Mouse (Mus musculus) lung, postnatal 0 days (tissue): ENCODE data around the gene Ppp1r10. TPM values are rescaled to one million over a fixed set of nuclear protein-coding genes. Genes with fewer than 3 reads are reported as not detected.
"Not testable (repeated sequence)": the region's sequence is repeated elsewhere in the genome, so short reads cannot be mapped to it uniquely, and the experiment has no call there.

Experiments used
- ATAC-seq: fragments of 200-750 bp; cut with Nextera tagmentation; 2 replicates; pipeline ENCODE4 v1.8.0; 2017; ENCODE audit warnings: moderate library complexity
- DNase-seq: peaks from one replicate; pipeline ENCODE4 v3.0.0-alpha.2; 2016; ENCODE audit warnings: low spot score
- H3K27ac ChIP-seq: fragments of 300-500 bp; sonication (generic); 2 replicates; pipeline ENCODE4 v1.5.1; 2014; ENCODE audit warnings: antibody characterized with exemption, mild to moderate bottlenecking, low read length, mixed read lengths
- H3K27me3 ChIP-seq: fragments of 300-500 bp; sonication (generic); replicated peaks from 2 replicates; pipeline ENCODE4 v1.6.1; 2014; ENCODE audit warnings: low read length, mixed read lengths; ENCODE audit not compliant: insufficient read depth
- H3K36me3 ChIP-seq: fragments of 300-500 bp; sonication (generic); 2 replicates; pipeline ENCODE4 v1.6.1; 2014; ENCODE audit warnings: low read length, mixed read lengths; ENCODE audit not compliant: insufficient read depth
- H3K4me1 ChIP-seq: fragments of 300-500 bp; sonication (generic); 2 replicates; pipeline ENCODE4 v1.6.1; 2014; ENCODE audit warnings: antibody characterized with exemption, low read depth, low read length, mixed read lengths; ENCODE audit not compliant: insufficient read depth
- H3K4me2 ChIP-seq: fragments of 300-500 bp; sonication (generic); replicated peaks from 2 replicates; pipeline ENCODE4 v1.6.1; 2014; ENCODE audit warnings: low read depth, mild to moderate bottlenecking, low read length, moderate library complexity, mixed read lengths
- H3K4me3 ChIP-seq: fragments of 300-500 bp; sonication (generic); 2 replicates; pipeline ENCODE4 v1.5.1; 2014; ENCODE audit warnings: low read depth, low read length
- H3K9ac ChIP-seq: fragments of 300-500 bp; sonication (generic); replicated peaks from 2 replicates; pipeline ENCODE4 v1.6.1; 2014; ENCODE audit warnings: low read depth, mild to moderate bottlenecking
- H3K9me3 ChIP-seq: fragments of 300-500 bp; sonication (generic); 2 replicates; pipeline ENCODE4 v1.6.1; 2016; ENCODE audit warnings: low read length, mixed read lengths
- CTCF ChIP-seq: IDR thresholded peaks from 2 replicates; pipeline ENCODE4 v1.5.1; 2016; ENCODE audit warnings: antibody characterized with exemption, mild to moderate bottlenecking
- EP300 ChIP-seq: IDR thresholded peaks from 2 replicates; pipeline ENCODE4 v1.6.1; 2016; ENCODE audit warnings: antibody characterized with exemption, mild to moderate bottlenecking, control low read depth
- WGBS: fragments of 180-500 bp; shearing (Covaris S2); extraction: QIAGEN DNeasy Blood & Tissue Kit; methylation state at CpG from one replicate; pipeline ENCODE4 v1.1.7; 2014; 5-methylcytosine and 5-hydroxymethylcytosine counted together
- polyA plus RNA-seq: library from polyadenylated mRNA; unstranded; fragments of >200 nt; fragmentation: Nextera tagmentation; extraction: Ambion mirVana; gene quantifications from 2 replicates; pipeline ENCODE4 v1.2.1, GENCODE M21; 2015

Gene Ppp1r10
- polyA plus RNA-seq, 1 experiment from 2014 or later, result 23.5 TPM

GRCm38 (mm10) chr17:35939108-35939507, 22.9 kb downstream of the Ppp1r10 start:
- 17% methylated on average over 2 of the region's 2 CpGs for WGBS
- Histone ChIP-seq H3K4me2 (no peak overlapping the region), H3K4me1 (no peaks in the 10 kb centered on the region), H3K9me3 (no peaks in the 10 kb centered on the region), H3K27me3 (no peaks in the 10 kb centered on the region), H3K4me3 (no peak overlapping the region), H3K27ac (no peak overlapping the region), H3K36me3 (no peaks in the 10 kb centered on the region), H3K9ac (no peak overlapping the region)
- DNase-seq (no peak), ATAC-seq (no peak)
- TF ChIP-seq CTCF (no peak), EP300 (no peak)

- H3K27me3 ChIP-seq, result no peaks in the 10 kb centered on the region
- no peaks in the 10 kb centered on the region for H3K36me3 ChIP-seq
- no peak overlapping the region for H3K4me3 ChIP-seq
- DNase-seq (no peak), ATAC-seq (no peak)
- H3K27ac ChIP-seq, result no peak overlapping the region
- no peak overlapping the region for H3K4me2 ChIP-seq
- H3K4me1 ChIP-seq, result no peaks in the 10 kb centered on the region
- WGBS, result 52% methylated on average over 1 of the region's 1 CpGs
- no peaks in the 10 kb centered on the region for H3K9me3 ChIP-seq
- H3K9ac ChIP-seq, result no peak overlapping the region
- no peak for TF ChIP-seq CTCF
- TF ChIP-seq EP300, result no peak
These were observed 23.7 kb downstream of the Ppp1r10 start for GRCm38 (mm10) chr17:35939941-35940340.

GRCm38 (mm10) chr17:35950946-35951345, 34.7 kb downstream of the Ppp1r10 start:
- not testable (repeated sequence) for H3K27ac ChIP-seq, H3K36me3 ChIP-seq, H3K9ac ChIP-seq, H3K27me3 ChIP-seq, H3K9me3 ChIP-seq, H3K4me1 ChIP-seq, DNase-seq, H3K4me3 ChIP-seq, ATAC-seq, H3K4me2 ChIP-seq

GRCm38 (mm10) chr17:35952559-35952958, 36.3 kb downstream of the Ppp1r10 start:
- WGBS, result 82% methylated on average over 2 of the region's 3 CpGs
- H3K27me3 ChIP-seq, H3K9ac ChIP-seq, H3K27ac ChIP-seq, ATAC-seq, H3K4me1 ChIP-seq, DNase-seq, H3K4me2 ChIP-seq, H3K4me3 ChIP-seq, H3K9me3 ChIP-seq: not testable (repeated sequence)
- H3K36me3 ChIP-seq, result peaks cover 16% of the 10 kb centered on the region

- H3K4me2 ChIP-seq, result no peak overlapping the region
- TF ChIP-seq EP300, result no peak
- no peak for TF ChIP-seq CTCF
- H3K27me3 ChIP-seq, result no peaks in the 10 kb centered on the region
- H3K27ac ChIP-seq, result no peak overlapping the region
- no peaks in the 10 kb centered on the region for H3K9me3 ChIP-seq
- H3K4me1 ChIP-seq, result no peaks in the 10 kb centered on the region
- no peak overlapping the region for H3K4me3 ChIP-seq
- H3K9ac ChIP-seq, result no peak overlapping the region
- ATAC-seq (no peak), DNase-seq (no peak)
- H3K36me3 ChIP-seq, result peaks cover 35% of the 10 kb centered on the region
- WGBS, result 74% methylated on average over 8 of the region's 8 CpGs
These were observed 38.4 kb downstream of the Ppp1r10 start for GRCm38 (mm10) chr17:35954665-35955064.

- no peaks in the 10 kb centered on the region for H3K27me3 ChIP-seq
- no peak for TF ChIP-seq CTCF
- no peak for TF ChIP-seq EP300
- H3K27ac ChIP-seq, result no peak overlapping the region
- 95% methylated on average over 15 of the region's 15 CpGs for WGBS
- no peak overlapping the region for H3K9ac ChIP-seq
- no peak overlapping the region for H3K4me3 ChIP-seq
- no peaks in the 10 kb centered on the region for H3K4me1 ChIP-seq
- peaks cover 66% of the 10 kb centered on the region for H3K36me3 ChIP-seq
- ATAC-seq, result no peak
- no peaks in the 10 kb centered on the region for H3K9me3 ChIP-seq
- H3K4me2 ChIP-seq, result no peak overlapping the region
- no peak for DNase-seq
These were observed 42.4 kb downstream of the Ppp1r10 start for GRCm38 (mm10) chr17:35958533-35959223.

- no peaks in the 10 kb centered on the region for H3K27me3 ChIP-seq
- ATAC-seq (no peak), DNase-seq (no peak)
- H3K36me3 ChIP-seq, result peaks cover 44% of the 10 kb centered on the region; the same call in 1 of the 2 replicates
- 86% methylated on average over 10 of the region's 10 CpGs for WGBS
- H3K9ac ChIP-seq, result no peak overlapping the region
- H3K27ac ChIP-seq, result no peak overlapping the region
- no peak overlapping the region for H3K4me2 ChIP-seq
- H3K4me1 ChIP-seq, result no peaks in the 10 kb centered on the region
- no peak for TF ChIP-seq EP300
- TF ChIP-seq CTCF, result no peak
- no peaks in the 10 kb centered on the region for H3K9me3 ChIP-seq
- H3K4me3 ChIP-seq, result no peak overlapping the region
These were observed 47.0 kb downstream of the Ppp1r10 start for GRCm38 (mm10) chr17:35963279-35963678.
